Mouse (Mus musculus) naive thymus-derived CD4-positive, alpha-beta T cell, adult 2 months (primary cell): Measurements from ENCODE around the gene P2ry14.
A peak's percentile ranks its signal among the peaks of the same experiment; 100 is the strongest.
"Not testable (repeated sequence)": the region's sequence is repeated elsewhere in the genome, so short reads cannot be mapped to it uniquely, and the experiment has no call there.

Experiments
- DNase-seq: peaks from one replicate; pipeline ENCODE4 v3.0.0-alpha.2; 2011; ENCODE audit warnings: low read depth

Gene P2ry14

GRCm38 (mm10) chr3:59141507-59142305, 11.7 kb downstream of the P2ry14 start:
- DNase-seq = no peak

GRCm38 (mm10) chr3:59140941-59141340, 12.5 kb downstream of the P2ry14 start:
- DNase-seq = not testable (repeated sequence)

- DNase-seq = no peak
Measured at GRCm38 (mm10) chr3:59140115-59140514, 13.3 kb downstream of the P2ry14 start.

GRCm38 (mm10) chr3:59139651-59140051, 13.8 kb downstream of the P2ry14 start:
- DNase-seq = no peak

GRCm38 (mm10) chr3:59138946-59139468, 14.4 kb downstream of the P2ry14 start:
- DNase-seq = no peak

GRCm38 (mm10) chr3:59135911-59136653, 17.3 kb downstream of the P2ry14 start:
- no peak for DNase-seq

GRCm38 (mm10) chr3:59133189-59133588, 20.2 kb downstream of the P2ry14 start:
- DNase-seq = peak; percentile 26

GRCm38 (mm10) chr3:59131966-59132365, 21.5 kb downstream of the P2ry14 start:
- peak; percentile 65 for DNase-seq

- no peak for DNase-seq
Measured at GRCm38 (mm10) chr3:59131081-59131480, 22.3 kb downstream of the P2ry14 start.

GRCm38 (mm10) chr3:59130431-59130830, 23.0 kb downstream of the P2ry14 start:
- DNase-seq = peak; percentile 65

GRCm38 (mm10) chr3:59129547-59129946, 23.9 kb downstream of the P2ry14 start:
- no peak for DNase-seq

GRCm38 (mm10) chr3:59128681-59129080, 24.7 kb downstream of the P2ry14 start:
- DNase-seq = no peak

GRCm38 (mm10) chr3:59125783-59126555, 27.4 kb downstream of the P2ry14 start:
- no peak for DNase-seq

- no peak for DNase-seq
Measured at GRCm38 (mm10) chr3:59125022-59125421, 28.4 kb downstream of the P2ry14 start.

GRCm38 (mm10) chr3:59121780-59122449, 31.5 kb downstream of the P2ry14 start:
- DNase-seq = no peak

- no peak for DNase-seq
Measured at GRCm38 (mm10) chr3:59121067-59121730, 32.2 kb downstream of the P2ry14 start.

GRCm38 (mm10) chr3:59113973-59114517, 39.4 kb downstream of the P2ry14 start:
- DNase-seq = no peak

GRCm38 (mm10) chr3:59113291-59113690, 40.1 kb downstream of the P2ry14 start:
- DNase-seq = not testable (repeated sequence)

- no peak for DNase-seq
Measured at GRCm38 (mm10) chr3:59111944-59112343, 41.5 kb downstream of the P2ry14 start.

- DNase-seq = not testable (repeated sequence)
Measured at GRCm38 (mm10) chr3:59109834-59110233, 43.6 kb downstream of the P2ry14 start.

- DNase-seq = no peak
Measured at GRCm38 (mm10) chr3:59107439-59107838, 46.0 kb downstream of the P2ry14 start.
